Mouse (Mus musculus): ENCODE results near the gene Enah. TPM values are rescaled to one million over a fixed set of nuclear protein-coding genes. Genes with fewer than 3 reads are reported as not detected.

Gene Enah
- total and polyA plus RNA-seq, 3 experiments = 0.45 to 0.69 TPM; not detected in 1

- Histone ChIP-seq H3K27ac (ENCODE audit: control insufficient read depth, low read depth, low read length) (no peak overlapping the region), H3K9me3 (replicated peaks; ENCODE audit: insufficient read depth, low read length) (no peaks in the 10 kb centered on the region), H3K9ac (ENCODE audit: control insufficient read depth, low read depth, low read length, poor library complexity, severe bottlenecking) (no peak overlapping the region), H3K27me3 (ENCODE audit: control insufficient read depth in 1 of 2, insufficient read depth in 2 of 2, low read length in 2 of 2) (no peaks in the 10 kb centered on the region; a peak in 2 of 4 replicates), H3K36me3 (ENCODE audit: control insufficient read depth in 1 of 2, insufficient read depth in 2 of 2, low read length in 2 of 2) (no peaks in the 10 kb centered on the region), H3K4me1 (ENCODE audit: control insufficient read depth in 1 of 2, insufficient read depth in 2 of 2, low read length in 2 of 2) (no peaks in the 10 kb centered on the region), H3K4me3 (ENCODE audit: control insufficient read depth in 1 of 2, insufficient read depth in 1 of 2, low read depth in 2 of 2, low read length in 2 of 2) (no peak overlapping the region), H3K79me2 (ENCODE audit: control insufficient read depth, insufficient read depth, low read length, poor library complexity) (no peaks in the 10 kb centered on the region)
- DNase-seq (ENCODE audit: low read depth, low spot score) = no peak
- no peak for TF ChIP-seq MAFK (IDR thresholded peaks at IDR 0.05; ENCODE audit: borderline replicate concordance, low read depth, low read length)
- TF ChIP-seq MXI1 (IDR thresholded peaks at IDR 0.05; ENCODE audit: low read depth, low read length) = no peak
- no peak for TF ChIP-seq MEF2A (IDR thresholded peaks at IDR 0.05; ENCODE audit: extremely low read depth, insufficient replicate concordance, low read depth, low read length, poor library complexity, severe bottlenecking)
- no peak for TF ChIP-seq GATA1 (IDR thresholded peaks at IDR 0.05; ENCODE audit: low read depth, low read length)
- TF ChIP-seq ZC3H11A (IDR thresholded peaks at IDR 0.05; ENCODE audit: low read depth, low read length) = no peak
- TF ChIP-seq TAL1 (IDR thresholded peaks at IDR 0.05; ENCODE audit: low read length) = no peak
- no peak for TF ChIP-seq NELFE (IDR thresholded peaks at IDR 0.05; ENCODE audit: low read depth, low read length)
- no peak for TF ChIP-seq SMC3 (IDR thresholded peaks at IDR 0.05; ENCODE audit: low read depth, low read length)
- TF ChIP-seq ZKSCAN1 (IDR thresholded peaks at IDR 0.05; ENCODE audit: low read depth, low read length) = no peak
- no peak for TF ChIP-seq NRF1 (IDR thresholded peaks at IDR 0.05; ENCODE audit: insufficient read depth, low read depth, low read length, poor library complexity, severe bottlenecking)
- TF ChIP-seq RAD21 (IDR thresholded peaks at IDR 0.05; ENCODE audit: low read depth, low read length) = no peak
- no peak for TF ChIP-seq ZMIZ1 (IDR thresholded peaks at IDR 0.05; ENCODE audit: low read depth, low read length)
These were observed 1.2 kb upstream of the Enah start for GRCm38 (mm10) chr1:182020831-182021460.

- Histone ChIP-seq H3K4me3 (ENCODE audit: control insufficient read depth in 1 of 2, insufficient read depth in 1 of 2, low read depth in 2 of 2, low read length in 2 of 2) (no peak overlapping the region), H3K36me3 (ENCODE audit: control insufficient read depth in 1 of 2, insufficient read depth in 2 of 2, low read length in 2 of 2) (no peaks in the 10 kb centered on the region), H3K9me3 (replicated peaks; ENCODE audit: insufficient read depth, low read length) (no peaks in the 10 kb centered on the region), H3K27ac (ENCODE audit: control insufficient read depth, low read depth, low read length) (no peak overlapping the region), H3K79me2 (ENCODE audit: control insufficient read depth, insufficient read depth, low read length, poor library complexity) (no peaks in the 10 kb centered on the region), H3K9ac (ENCODE audit: control insufficient read depth, low read depth, low read length, poor library complexity, severe bottlenecking) (no peak overlapping the region), H3K27me3 (ENCODE audit: control insufficient read depth in 1 of 2, insufficient read depth in 2 of 2, low read length in 2 of 2) (no peaks in the 10 kb centered on the region; a peak in 2 of 4 replicates), H3K4me1 (ENCODE audit: control insufficient read depth in 1 of 2, insufficient read depth in 2 of 2, low read length in 2 of 2) (no peaks in the 10 kb centered on the region)
- TF ChIP-seq MAX (IDR thresholded peaks at IDR 0.05; ENCODE audit: low read length) = no peak
- no peak for TF ChIP-seq GABPA (IDR thresholded peaks at IDR 0.05; ENCODE audit: low read depth, low read length)
- no peak for TF ChIP-seq BHLHE40 (IDR thresholded peaks at IDR 0.05; ENCODE audit: borderline replicate concordance, low read depth, low read length)
- TF ChIP-seq JUND (IDR thresholded peaks at IDR 0.05; ENCODE audit: low read depth, low read length) = no peak
- no peak for DNase-seq (ENCODE audit: low read depth, low spot score)
These were observed 394 bp downstream of the Enah start for GRCm38 (mm10) chr1:182019266-182019925.

All from MEL (cell line).